ENCODE assay signal across 9 mouse cellular contexts in the genomic region with DNA sequence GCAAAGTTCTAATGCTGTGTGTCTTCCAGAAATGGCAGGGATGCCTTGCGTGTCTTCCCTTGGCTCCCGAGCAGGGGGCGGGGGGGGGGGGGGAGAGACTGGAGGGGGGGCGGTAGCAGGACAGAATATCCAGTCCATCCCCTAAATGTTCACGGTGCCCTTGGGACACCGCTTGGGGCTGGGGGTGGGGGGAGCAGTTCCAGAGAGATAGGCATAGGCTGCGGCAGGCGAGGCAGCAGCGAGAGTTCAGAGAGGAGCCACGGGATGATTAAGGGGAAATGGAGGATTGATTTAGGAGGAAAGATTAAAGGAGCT. TPM values are rescaled to one million over a fixed set of nuclear protein-coding genes. Genes with fewer than 3 reads are reported as not detected.
DNase-seq lines count a peak whose midpoint lies in the region; ATAC-seq and TF ChIP-seq lines count a peak whose summit lies in the region.
"Had no signal": no experiment of that assay in that cellular context is flagged by ENCODE, and none has a peak within 500 bp of the region (broad histone marks: within the 10 kb centered on the region; RNA-seq: fewer than 3 reads in every experiment).

No protein-coding gene starts in this region.

- peak overlapping the region; percentile 33; the same call in 1 of the 2 replicates for H3K9ac ChIP-seq in kidney, embryonic 15.5 days
- no peak overlapping the region for H3K9ac ChIP-seq in embryonic facial prominence, embryonic 13.5 days
- H3K9ac ChIP-seq in intestine, embryonic 16.5 days (ENCODE audit: low read depth, low read length) = no peak overlapping the region

- no peaks in the 10 kb centered on the region for H3K36me3 ChIP-seq in kidney, embryonic 15.5 days
- no peaks in the 10 kb centered on the region for H3K36me3 ChIP-seq in embryonic facial prominence, embryonic 13.5 days
- no peaks in the 10 kb centered on the region for H3K36me3 ChIP-seq in intestine, embryonic 16.5 days (ENCODE audit: control insufficient read depth, insufficient read depth, low read length)
- H3K36me3 ChIP-seq in myocyte (ENCODE audit: control insufficient read depth, insufficient read depth) = no peaks in the 10 kb centered on the region

- peak; percentile 17 for ATAC-seq in kidney, embryonic 15.5 days (replicated peaks; ENCODE audit: low FRiP score)
- ATAC-seq in embryonic facial prominence, embryonic 13.5 days (ENCODE audit: insufficient number of reproducible peaks, insufficient read depth, low FRiP score, low TSS enrichment, low read depth) = no peak
- ATAC-seq in intestine, embryonic 16.5 days = peak; percentile 35; the same call in 1 of the 2 replicates
- ATAC-seq in erythroid progenitor cell, adult 5-6 weeks (replicated peaks; ENCODE audit: low FRiP score, poor library complexity, severe bottlenecking) = no peak
- ATAC-seq in inflammation-experienced regulatory T-cells, adult 6 months = no peak

- H3K79me2 ChIP-seq in myocyte (ENCODE audit: control insufficient read depth, insufficient read depth) = no peaks in the 10 kb centered on the region

- WGBS in kidney, embryonic 15.5 days = 3% methylated on average over 9 of the region's 10 CpGs
- under 1% methylated on average over 10 of the region's 10 CpGs for WGBS in embryonic facial prominence, embryonic 13.5 days
- 6% methylated on average over 7 of the region's 10 CpGs for WGBS in intestine, embryonic 16.5 days

- TF ChIP-seq POLR2A in myocyte (IDR thresholded peaks at IDR 0.05; ENCODE audit: insufficient read length, low read depth) = no peak

- H3ac ChIP-seq in myocyte (ENCODE audit: control insufficient read depth, insufficient read length) = no peak overlapping the region

- peak overlapping the region; percentile 70 for H3K4me2 ChIP-seq in kidney, embryonic 15.5 days
- H3K4me2 ChIP-seq in embryonic facial prominence, embryonic 13.5 days = peak overlapping the region; percentile 61
- peak overlapping the region; percentile 63; the same call in 1 of the 2 replicates for H3K4me2 ChIP-seq in intestine, embryonic 16.5 days (ENCODE audit: low read depth, low read length)
- peak overlapping the region; percentile 64 for H3K4me2 ChIP-seq in myocyte (ENCODE audit: low read depth)

- peak overlapping the region; percentile 95 for H3K27ac ChIP-seq in kidney, embryonic 15.5 days
- H3K27ac ChIP-seq in embryonic facial prominence, embryonic 13.5 days = no peak overlapping the region
- peak overlapping the region; percentile 70 for H3K27ac ChIP-seq in intestine, embryonic 16.5 days (ENCODE audit: low read length)

- no peak for DNase-seq in kidney, adult 18-20 months
- no peak for DNase-seq in adrenal gland, postnatal 10 days

- H3K4me3 ChIP-seq in kidney, embryonic 15.5 days (replicated peaks) = peak overlapping the region; percentile 38
- no peak overlapping the region for H3K4me3 ChIP-seq in embryonic facial prominence, embryonic 13.5 days
- H3K4me3 ChIP-seq in intestine, embryonic 16.5 days (ENCODE audit: low read length) = no peak overlapping the region
- peak overlapping the region; percentile 12 for H3K4me3 ChIP-seq in myocyte

- peaks cover 48% of the 10 kb centered on the region for H3K27me3 ChIP-seq in kidney, embryonic 15.5 days
- peaks cover 70% of the 10 kb centered on the region for H3K27me3 ChIP-seq in embryonic facial prominence, embryonic 13.5 days
- H3K27me3 ChIP-seq in intestine, embryonic 16.5 days (replicated peaks; ENCODE audit: control insufficient read depth, insufficient read depth, low read length) = peaks cover 18% of the 10 kb centered on the region
- H3K27me3 ChIP-seq in myocyte (ENCODE audit: control insufficient read depth, insufficient read depth, insufficient read length) = no peaks in the 10 kb centered on the region

- peaks cover 68% of the 10 kb centered on the region for H3K4me1 ChIP-seq in kidney, embryonic 15.5 days
- peaks cover 33% of the 10 kb centered on the region for H3K4me1 ChIP-seq in embryonic facial prominence, embryonic 13.5 days
- peaks cover 19% of the 10 kb centered on the region for H3K4me1 ChIP-seq in intestine, embryonic 16.5 days (ENCODE audit: control insufficient read depth, insufficient read depth, low read length)

- H3K9me3 ChIP-seq in kidney, embryonic 15.5 days (replicated peaks) = no peaks in the 10 kb centered on the region
- H3K9me3 ChIP-seq in embryonic facial prominence, embryonic 13.5 days = no peaks in the 10 kb centered on the region
- no peaks in the 10 kb centered on the region for H3K9me3 ChIP-seq in intestine, embryonic 16.5 days (ENCODE audit: control insufficient read depth, low read length)

TF ChIP-seq in myocyte, 11 proteins besides CTCF, POLR2A, EP300 and RAD21 (continues in another document):
- TF ChIP-seq TCF3 (IDR thresholded peaks at IDR 0.05; ENCODE audit: insufficient read length, low read depth) = no peak
- TF ChIP-seq E2F4 (IDR thresholded peaks at IDR 0.05; ENCODE audit: insufficient read depth) = no peak
- TF ChIP-seq MAX (IDR thresholded peaks at IDR 0.05; ENCODE audit: low read depth) = no peak
- TF ChIP-seq MYOG (IDR thresholded peaks at IDR 0.05; ENCODE audit: control insufficient read depth in 1 of 3, insufficient read depth in 1 of 3, insufficient read length in 2 of 3, low read depth in 2 of 3) = no peak
- TF ChIP-seq MYOD1 (IDR thresholded peaks at IDR 0.05; ENCODE audit: control insufficient read depth in 1 of 3, insufficient read length in 2 of 3, low read depth in 2 of 3) = no peak
- TF ChIP-seq TCF12 (IDR thresholded peaks at IDR 0.05; ENCODE audit: insufficient read depth, poor library complexity, severe bottlenecking) = no peak
- no peak for TF ChIP-seq REST (IDR thresholded peaks at IDR 0.05; ENCODE audit: insufficient read depth, insufficient read length)
- no peak for TF ChIP-seq CEBPB (IDR thresholded peaks at IDR 0.05; ENCODE audit: insufficient read depth, poor library complexity, severe bottlenecking)
- TF ChIP-seq SRF (IDR thresholded peaks at IDR 0.05; ENCODE audit: control insufficient read depth, insufficient read length, low read depth) = no peak
- no peak for TF ChIP-seq POLR2AphosphoS2 (IDR thresholded peaks at IDR 0.05; ENCODE audit: insufficient read length, low read depth)

RNA-seq across cellular contexts. Expression of a gene that starts 7.4 kb away (rescaled TPM):
- 1.5 and 2.1 TPM in 2 replicates for polyA plus RNA-seq in kidney, embryonic 15.5 days (2015; fragmentation: Nextera tagmentation; extraction: Ambion mirVana)
- 0.30 and 0.45 TPM in 2 replicates for polyA plus RNA-seq in embryonic facial prominence, embryonic 13.5 days (2015; fragmentation: Nextera tagmentation; extraction: Ambion mirVana)
- polyA plus RNA-seq in intestine, embryonic 16.5 days (2015; fragmentation: Nextera tagmentation; extraction: Ambion mirVana) = 2.0 and 2.4 TPM in 2 replicates
- 0.28 TPM for polyA plus RNA-seq in myocyte (2012; fragmentation: generic; extraction: Trizol)
- total RNA-seq in erythroid progenitor cell, adult 5-6 weeks (2015; ENCODE audit: low replicate concordance) = not detected in 2 replicates
- not detected in 2 replicates for total RNA-seq in erythroid progenitor cell, adult 5-6 weeks (2017; ENCODE audit: low replicate concordance)
- 1 to 10 TPM; 2.5 to 3.3 TPM for total RNA-seq in adrenal gland, postnatal 10 days (2021)
- not detected for polyA plus RNA-seq in inflammation-experienced regulatory T-cells, adult 6 months (2017; shearing (Covaris generic))
- polyA plus RNA-seq: erythroblast, embryonic 14.5 days had no signal

RNA-seq across cellular contexts. Expression of a gene that starts 21.4 kb away (rescaled TPM):
- 35.5 and 40.6 TPM in 2 replicates for polyA plus RNA-seq in kidney, embryonic 15.5 days (2015; fragmentation: Nextera tagmentation; extraction: Ambion mirVana)
- 30.6 and 31.5 TPM in 2 replicates for polyA plus RNA-seq in embryonic facial prominence, embryonic 13.5 days (2015; fragmentation: Nextera tagmentation; extraction: Ambion mirVana)
- 25.2 and 28.8 TPM in 2 replicates for polyA plus RNA-seq in intestine, embryonic 16.5 days (2015; fragmentation: Nextera tagmentation; extraction: Ambion mirVana)
- 52.1 TPM for polyA plus RNA-seq in myocyte (2012; fragmentation: generic; extraction: Trizol)
- not detected in 2 replicates for total RNA-seq in erythroid progenitor cell, adult 5-6 weeks (2015; ENCODE audit: low replicate concordance)
- total RNA-seq in erythroid progenitor cell, adult 5-6 weeks (2017; ENCODE audit: low replicate concordance) = 0.77 TPM in 1 of 2 replicates, not detected in the other
- 10 to 100 TPM; 36.9 to 43.6 TPM for total RNA-seq in adrenal gland, postnatal 10 days (2021)
- polyA plus RNA-seq in inflammation-experienced regulatory T-cells, adult 6 months (2017; shearing (Covaris generic)) = 1 to 10 TPM; 5.5 to 6.9 (median 5.6) TPM

RNA-seq across cellular contexts. Expression of a gene that starts 21.7 kb away (rescaled TPM):
- polyA plus RNA-seq in kidney, embryonic 15.5 days (2015; fragmentation: Nextera tagmentation; extraction: Ambion mirVana) = 0.63 and 1.2 TPM in 2 replicates
- 1.1 and 1.5 TPM in 2 replicates for polyA plus RNA-seq in embryonic facial prominence, embryonic 13.5 days (2015; fragmentation: Nextera tagmentation; extraction: Ambion mirVana)
- 1.5 and 1.9 TPM in 2 replicates for polyA plus RNA-seq in intestine, embryonic 16.5 days (2015; fragmentation: Nextera tagmentation; extraction: Ambion mirVana)
- 0.78 TPM for polyA plus RNA-seq in myocyte (2012; fragmentation: generic; extraction: Trizol)
- not detected in 2 replicates for total RNA-seq in erythroid progenitor cell, adult 5-6 weeks (2015; ENCODE audit: low replicate concordance)
- total RNA-seq in erythroid progenitor cell, adult 5-6 weeks (2017; ENCODE audit: low replicate concordance) = not detected in 2 replicates
- total RNA-seq in adrenal gland, postnatal 10 days (2021) = 1 to 10 TPM; 2.5 to 3.8 TPM
- under 1 TPM in 1 of 3 experiments, not detected in 2; 0.24 TPM for polyA plus RNA-seq in inflammation-experienced regulatory T-cells, adult 6 months (2017; shearing (Covaris generic))

RNA-seq across cellular contexts. Expression of a gene that starts 21.9 kb away (rescaled TPM):
- 74.7 and 78.7 TPM in 2 replicates for polyA plus RNA-seq in kidney, embryonic 15.5 days (2015; fragmentation: Nextera tagmentation; extraction: Ambion mirVana)
- 74.2 and 83.0 TPM in 2 replicates for polyA plus RNA-seq in embryonic facial prominence, embryonic 13.5 days (2015; fragmentation: Nextera tagmentation; extraction: Ambion mirVana)
- 134 and 137 TPM in 2 replicates for polyA plus RNA-seq in intestine, embryonic 16.5 days (2015; fragmentation: Nextera tagmentation; extraction: Ambion mirVana)
- 106 TPM for polyA plus RNA-seq in myocyte (2012; fragmentation: generic; extraction: Trizol)
- 17.6 and 23.1 TPM in 2 replicates for total RNA-seq in erythroid progenitor cell, adult 5-6 weeks (2015; ENCODE audit: low replicate concordance)
- total RNA-seq in erythroid progenitor cell, adult 5-6 weeks (2017; ENCODE audit: low replicate concordance) = 3.6 and 10.8 TPM in 2 replicates
- total RNA-seq in adrenal gland, postnatal 10 days (2021) = 10 to 100 TPM; 58.6 to 61.8 TPM
- 10 to 100 TPM; 44.2 to 67.2 (median 62.7) TPM for polyA plus RNA-seq in inflammation-experienced regulatory T-cells, adult 6 months (2017; shearing (Covaris generic))

RNA-seq across cellular contexts. Expression of a gene that starts 48.6 kb away (rescaled TPM):
- polyA plus RNA-seq in kidney, embryonic 15.5 days (2015; fragmentation: Nextera tagmentation; extraction: Ambion mirVana) = 67.2 and 80.1 TPM in 2 replicates
- polyA plus RNA-seq in embryonic facial prominence, embryonic 13.5 days (2015; fragmentation: Nextera tagmentation; extraction: Ambion mirVana) = 62.3 and 67.1 TPM in 2 replicates
- 38.7 and 42.7 TPM in 2 replicates for polyA plus RNA-seq in intestine, embryonic 16.5 days (2015; fragmentation: Nextera tagmentation; extraction: Ambion mirVana)
- 148 TPM for polyA plus RNA-seq in myocyte (2012; fragmentation: generic; extraction: Trizol)
- not detected in 2 replicates for total RNA-seq in erythroid progenitor cell, adult 5-6 weeks (2015; ENCODE audit: low replicate concordance)
- total RNA-seq in erythroid progenitor cell, adult 5-6 weeks (2017; ENCODE audit: low replicate concordance) = 0.64 TPM in 1 of 2 replicates, not detected in the other
- 100 to 1,000 TPM in 1 of 2 experiments, 10 to 100 TPM in 1; 95.2 to 118 TPM for total RNA-seq in adrenal gland, postnatal 10 days (2021)
- polyA plus RNA-seq in inflammation-experienced regulatory T-cells, adult 6 months (2017; shearing (Covaris generic)) = not detected

Comparison
In these comparisons a context has a peak if more than half of its experiments do, and no peak if none do; other contexts are left out.
1. ATAC-seq: peak in kidney, embryonic 15.5 days (single experiment) and intestine, embryonic 16.5 days (single experiment); none in embryonic facial prominence, embryonic 13.5 days (single experiment), erythroid progenitor cell, adult 5-6 weeks (single experiment) and inflammation-experienced regulatory T-cells, adult 6 months (single experiment).
2. H3K4me3 ChIP-seq: peak in kidney, embryonic 15.5 days (single experiment) and myocyte (single experiment); none in embryonic facial prominence, embryonic 13.5 days (single experiment) and intestine, embryonic 16.5 days (single experiment).
3. Peak in every context shown above with its lines, with median percentiles within 50 percentile points of each other: H3K4me2 ChIP-seq.